Comparison of ENCODE assay signal across 28 mouse cellular contexts in genomic region chr9:15746636-15747035, GRCm38 (mm10). TPM values are rescaled to one million over a fixed set of nuclear protein-coding genes. Genes with fewer than 3 reads are reported as not detected.
DNase-seq lines count a peak whose midpoint lies in the region; ATAC-seq lines count a peak whose summit lies in the region.
"Had no signal": no experiment of that assay in that cellular context is flagged by ENCODE, and none has a peak within 500 bp of the region (broad histone marks: within the 10 kb centered on the region; RNA-seq: fewer than 3 reads in every experiment).

No protein-coding gene starts in this region.

- no peak overlapping the region for H3K27ac ChIP-seq in neural tube, embryonic 12.5 days
- H3K27ac ChIP-seq in liver, embryonic 11.5 days (ENCODE audit: low read depth, low read length), result no peak overlapping the region
- H3K27ac ChIP-seq: heart, adult 2 months; heart, embryonic 13.5 days; hindbrain, embryonic 15.5 days; layer of hippocampus, adult 2 months; limb, embryonic 15.5 days; liver, embryonic 15.5 days; lung, embryonic 15.5 days; stomach, embryonic 15.5 days had no signal

- no peaks in the 10 kb centered on the region for H3K27me3 ChIP-seq in neural tube, embryonic 12.5 days (replicated peaks)
- H3K27me3 ChIP-seq in liver, embryonic 11.5 days (replicated peaks; ENCODE audit: control insufficient read depth, insufficient read depth, low read length), result no peaks in the 10 kb centered on the region
- H3K27me3 ChIP-seq: heart, embryonic 13.5 days; hindbrain, embryonic 15.5 days; limb, embryonic 15.5 days; liver, embryonic 15.5 days; lung, embryonic 15.5 days; megakaryocyte, embryonic 14.5 days; stomach, embryonic 15.5 days had no signal

- peak; percentile 56; the same call in 1 of the 2 replicates for ATAC-seq in neural tube, embryonic 12.5 days (ENCODE audit: low FRiP score, low read depth)
- no peak for ATAC-seq in liver, embryonic 11.5 days (replicated peaks; ENCODE audit: low FRiP score)
- ATAC-seq: CD4-positive, CD25-positive, alpha-beta regulatory T cell, adult 4 months; intestine, postnatal 0 days; midbrain, embryonic 16.5 days had no signal

- 27% methylated on average over 7 of the region's 7 CpGs for WGBS in neural tube, embryonic 12.5 days
- WGBS in liver, embryonic 11.5 days, result 69% methylated on average over 7 of the region's 7 CpGs

- 0 out of 2 replicates have a peak, but pooled peaks cover 3% of the 10 kb centered on the region for H3K4me1 ChIP-seq in neural tube, embryonic 12.5 days
- H3K4me1 ChIP-seq in liver, embryonic 11.5 days (replicated peaks; ENCODE audit: control insufficient read depth, insufficient read depth, low read length), result no peaks in the 10 kb centered on the region
- H3K4me1 ChIP-seq: heart, embryonic 13.5 days; hindbrain, embryonic 15.5 days; limb, embryonic 15.5 days; liver, embryonic 15.5 days; lung, embryonic 15.5 days; megakaryocyte, embryonic 14.5 days; stomach, embryonic 15.5 days had no signal

- no peaks in the 10 kb centered on the region for H3K9me3 ChIP-seq in neural tube, embryonic 12.5 days
- no peaks in the 10 kb centered on the region for H3K9me3 ChIP-seq in liver, embryonic 11.5 days (ENCODE audit: control insufficient read depth, low read length)
- H3K9me3 ChIP-seq: hindbrain, embryonic 15.5 days; limb, embryonic 15.5 days; liver, embryonic 15.5 days; lung, embryonic 15.5 days; megakaryocyte, embryonic 14.5 days; stomach, embryonic 15.5 days had no signal

- H3K36me3 ChIP-seq in neural tube, embryonic 12.5 days, result no peaks in the 10 kb centered on the region
- H3K36me3 ChIP-seq in liver, embryonic 11.5 days (ENCODE audit: control insufficient read depth, insufficient read depth, low read length), result no peaks in the 10 kb centered on the region
- H3K36me3 ChIP-seq: hindbrain, embryonic 15.5 days; limb, embryonic 15.5 days; liver, embryonic 15.5 days; lung, embryonic 15.5 days; stomach, embryonic 15.5 days had no signal

- H3K4me2 ChIP-seq in neural tube, embryonic 12.5 days (replicated peaks), result no peak overlapping the region
- H3K4me2 ChIP-seq in liver, embryonic 11.5 days, result no peak overlapping the region
- H3K4me2 ChIP-seq: heart, embryonic 13.5 days; hindbrain, embryonic 15.5 days; limb, embryonic 15.5 days; liver, embryonic 15.5 days; lung, embryonic 15.5 days; stomach, embryonic 15.5 days had no signal

- DNase-seq in heart, adult 11 months, result peak; percentile 58
- DNase-seq in heart, postnatal 25 days (ENCODE audit: low spot score), result no peak
- DNase-seq in neural tube, embryonic 10.5 days (ENCODE audit: extremely low spot score, low spot score), result no peak
- DNase-seq in hindlimb bud, embryonic 11.5 days (ENCODE audit: extremely low spot score, low read depth, low spot score), result peak; percentile 24
- DNase-seq in gastrocnemius, postnatal 4 days (ENCODE audit: low spot score in 2 of 2), result no peak
- no peak for DNase-seq in liver, embryonic 11.5 days (ENCODE audit: low spot score)
- DNase-seq: adrenal gland, postnatal 36 days; cerebellum, adult 9-10 months; gastrocnemius, postnatal 14 days; heart, adult 2 months; heart, postnatal 14 days; kidney, postnatal 25 days; lung, postnatal 36 days; right cerebral cortex, adult 18-20 months; thymus, postnatal 36 days had no signal

- H3K4me3 ChIP-seq in neural tube, embryonic 12.5 days, result no peak overlapping the region
- no peak overlapping the region for H3K4me3 ChIP-seq in liver, embryonic 11.5 days (ENCODE audit: low read depth, low read length)
- H3K4me3 ChIP-seq: heart, adult 2 months; heart, embryonic 13.5 days; hindbrain, embryonic 15.5 days; layer of hippocampus, adult 2 months; limb, embryonic 15.5 days; liver, embryonic 15.5 days; lung, embryonic 15.5 days; megakaryocyte, embryonic 14.5 days; myocyte; stomach, embryonic 15.5 days had no signal

- intact Hi-C loops in heart, postnatal 25 days (cut with DNase I), result no loop called here

- H3K9ac ChIP-seq in neural tube, embryonic 12.5 days, result no peak overlapping the region
- no peak overlapping the region for H3K9ac ChIP-seq in liver, embryonic 11.5 days (ENCODE audit: low read depth, low read length)
- H3K9ac ChIP-seq: heart, embryonic 13.5 days; hindbrain, embryonic 15.5 days; limb, embryonic 15.5 days; liver, embryonic 15.5 days; lung, embryonic 15.5 days; stomach, embryonic 15.5 days had no signal

RNA-seq across cellular contexts. Expression of gene Slc36a4, which starts 37.1 kb away (rescaled TPM):
- 1 to 10 TPM; 7.9 to 8.1 TPM for total RNA-seq in heart, postnatal 25 days (2021)
- 20.6 and 22.7 TPM in 2 replicates for polyA plus RNA-seq in neural tube, embryonic 12.5 days (2016; fragmentation: Nextera tagmentation; extraction: Ambion mirVana)
- 10 to 100 TPM; 18.2 to 19.3 TPM for total RNA-seq in gastrocnemius, postnatal 4 days (2021)
- polyA plus RNA-seq in liver, embryonic 11.5 days (2014; fragmentation: Nextera tagmentation; extraction: Ambion mirVana), result 4.9 and 7.7 TPM in 2 replicates

Comparison
In these comparisons a context has a peak if more than half of its experiments do, and no peak if none do; other contexts are left out.
1. DNase-seq: peak in heart, adult 11 months (single experiment) and hindlimb bud, embryonic 11.5 days (single experiment); none in heart, postnatal 25 days (single experiment), neural tube, embryonic 10.5 days (single experiment), gastrocnemius, postnatal 4 days (0 of 2) and liver, embryonic 11.5 days (single experiment).